Mouse (Mus musculus) small intestine, adult 2 months (tissue): ENCODE data around the gene Ipo9. TPM values are rescaled to one million over a fixed set of nuclear protein-coding genes. Genes with fewer than 3 reads are reported as not detected.

Experiments used
- H3K27ac ChIP-seq: fragments of 200-500 bp; 2 replicates; pipeline ENCODE4 v1.5.1; 2012; ENCODE audit warnings: low read depth, low read length, control low read depth, inconsistent platforms; ENCODE audit not compliant: insufficient read depth
- H3K27me3 ChIP-seq: fragments of 200-500 bp; 2 replicates; pipeline ENCODE4 v1.6.1; 2012; ENCODE audit warnings: mild to moderate bottlenecking, moderate library complexity, low read length, inconsistent platforms; ENCODE audit not compliant: control insufficient read depth, insufficient read depth
- H3K36me3 ChIP-seq: fragments of 200-500 bp; 2 replicates; pipeline ENCODE4 v1.6.1; 2012; ENCODE audit warnings: mild to moderate bottlenecking, low read length, control low read depth, inconsistent platforms; ENCODE audit not compliant: control insufficient read depth, insufficient read depth
- H3K4me1 ChIP-seq: fragments of 200-500 bp; 2 replicates; pipeline ENCODE4 v1.6.1; 2012; ENCODE audit warnings: low read length, inconsistent platforms, mixed read lengths; ENCODE audit not compliant: control insufficient read depth, insufficient read depth, insufficient read length
- H3K4me3 ChIP-seq: fragments of 200-500 bp; 2 replicates; pipeline ENCODE4 v1.5.1; 2012; ENCODE audit warnings: low read depth, mild to moderate bottlenecking, control low read depth, inconsistent platforms, low read length, moderate library complexity
- CTCF ChIP-seq: fragments of 200-500 bp; IDR thresholded peaks from 2 replicates; pipeline ENCODE4 v1.5.1; 2012; ENCODE audit warnings: low read depth, mild to moderate bottlenecking, control low read depth, inconsistent platforms, low read length, moderate library complexity, mixed read lengths; ENCODE audit not compliant: insufficient replicate concordance, insufficient read length; ENCODE audit errors: extremely low read depth
- POLR2A ChIP-seq: fragments of 200-500 bp; IDR thresholded peaks from 2 replicates; pipeline ENCODE4 v1.6.1; 2012; ENCODE audit warnings: low read depth, mild to moderate bottlenecking, control low read depth, inconsistent platforms, low read length, moderate library complexity
- WGBS: fragments of 180-500 bp; shearing (Covaris S2); methylation state at CpG from one replicate; pipeline ENCODE4 v1.1.7; 2018; 5-methylcytosine and 5-hydroxymethylcytosine counted together
- polyA plus RNA-seq: library from polyadenylated mRNA; depleted of rRNA; stranded (reverse); fragments of >200 nt; gene quantifications from 2 replicates; pipeline ENCODE4 v1.2.3, GENCODE M21; 2012

Ipo9 gene
- polyA plus RNA-seq, 1 experiment, result 28.8 TPM

- Histone ChIP-seq H3K4me3 (no peak overlapping the region), H3K36me3 (peaks cover 3% of the 10 kb centered on the region), H3K27ac (no peak overlapping the region), H3K27me3 (peaks cover 8% of the 10 kb centered on the region), H3K4me1 (peaks cover 7% of the 10 kb centered on the region; the same call in 1 of the 2 replicates)
- no peak for TF ChIP-seq POLR2A
- TF ChIP-seq CTCF, result no peak
- WGBS, result 40% methylated on average over 9 of the region's 9 CpGs
Measured at GRCm38 (mm10) chr1:135378576-135378975, 51.7 kb downstream of the Ipo9 start.

- Histone ChIP-seq H3K4me1 (peaks cover 7% of the 10 kb centered on the region; the same call in 1 of the 2 replicates), H3K27me3 (peaks cover 8% of the 10 kb centered on the region), H3K4me3 (peak within 1 kb of the TSS; percentile 61), H3K27ac (no peak within 1 kb of the TSS), H3K36me3 (no peaks in the 10 kb centered on the region)
- 5% methylated on average over 38 of the region's 38 CpGs for WGBS
- TF ChIP-seq POLR2A, result no peak
- no peak for TF ChIP-seq CTCF
Measured at GRCm38 (mm10) chr1:135374868-135375581, 55.3 kb downstream of the Ipo9 start, which contains the start of gene Shisa4. TSS of gene Shisa4 (minus strand) at chr1:135375237.

- Histone ChIP-seq H3K27ac (no peak overlapping the region), H3K27me3 (peaks cover 8% of the 10 kb centered on the region), H3K4me1 (peaks cover 7% of the 10 kb centered on the region; the same call in 1 of the 2 replicates), H3K4me3 (peak overlapping the region; percentile 61), H3K36me3 (no peaks in the 10 kb centered on the region)
- WGBS, result 15% methylated on average over 18 of the region's 19 CpGs
- TF ChIP-seq CTCF, result no peak
- TF ChIP-seq POLR2A, result no peak
Measured at GRCm38 (mm10) chr1:135374175-135374867, 56.0 kb downstream of the Ipo9 start.

GRCm38 (mm10) chr1:135373171-135373677 is 57.1 kb downstream of the Ipo9 start:
- H3K27me3 ChIP-seq, result peaks cover 8% of the 10 kb centered on the region
- H3K4me3 ChIP-seq, result no peak overlapping the region
- no peaks in the 10 kb centered on the region for H3K36me3 ChIP-seq
- 84% methylated on average over 4 of the region's 4 CpGs for WGBS
- H3K4me1 ChIP-seq, result peaks cover 13% of the 10 kb centered on the region
- H3K27ac ChIP-seq, result no peak overlapping the region
- TF ChIP-seq CTCF (no peak), POLR2A (no peak)

- H3K4me1 ChIP-seq, result peaks cover 10% of the 10 kb centered on the region
- H3K27ac ChIP-seq, result no peak overlapping the region
- H3K36me3 ChIP-seq, result no peaks in the 10 kb centered on the region
- H3K4me3 ChIP-seq, result no peak overlapping the region
- 82% methylated on average over 5 of the region's 5 CpGs for WGBS
- H3K27me3 ChIP-seq, result no peaks in the 10 kb centered on the region
- no peak for TF ChIP-seq CTCF
- no peak for TF ChIP-seq POLR2A
Measured at GRCm38 (mm10) chr1:135369415-135369814, 60.9 kb downstream of the Ipo9 start.

GRCm38 (mm10) chr1:135368982-135369381 is 61.3 kb downstream of the Ipo9 start:
- Histone ChIP-seq H3K27me3 (no peaks in the 10 kb centered on the region), H3K4me3 (peak overlapping the region; percentile 63), H3K27ac (no peak overlapping the region), H3K4me1 (peaks cover 6% of the 10 kb centered on the region), H3K36me3 (no peaks in the 10 kb centered on the region)
- 10% methylated on average over 14 of the region's 14 CpGs for WGBS
- TF ChIP-seq POLR2A (no peak), CTCF (peak; percentile 34; the same call in 1 of the 2 replicates)

GRCm38 (mm10) chr1:135368245-135368644 is 62.1 kb downstream of the Ipo9 start:
- Histone ChIP-seq H3K27me3 (no peaks in the 10 kb centered on the region), H3K4me3 (peak overlapping the region; percentile 63), H3K27ac (no peak overlapping the region), H3K4me1 (peaks cover 6% of the 10 kb centered on the region), H3K36me3 (no peaks in the 10 kb centered on the region)
- under 1% methylated on average over 20 of the region's 20 CpGs for WGBS
- no peak for TF ChIP-seq POLR2A
- TF ChIP-seq CTCF, result peak; percentile 91
